Mouse (Mus musculus) brain, embryonic 14.5 days (tissue): ENCODE measurements around the gene Amh.

Experiments used
- CTCF ChIP-seq: fragments of 200-500 bp; IDR thresholded peaks from 2 replicates; pipeline ENCODE4 v1.5.1; 2012; ENCODE audit warnings: inconsistent platforms, mild to moderate bottlenecking, moderate library complexity, borderline replicate concordance; ENCODE audit not compliant: insufficient read depth, insufficient read length; ENCODE audit errors: extremely low read depth
- POLR2A ChIP-seq: fragments of 200-500 bp; IDR thresholded peaks from 2 replicates; pipeline ENCODE4 v1.6.1; 2012; ENCODE audit warnings: mild to moderate bottlenecking, inconsistent platforms, borderline replicate concordance; ENCODE audit not compliant: poor library complexity, insufficient read depth, insufficient read length, severe bottlenecking; ENCODE audit errors: extremely low read depth

DNA sequence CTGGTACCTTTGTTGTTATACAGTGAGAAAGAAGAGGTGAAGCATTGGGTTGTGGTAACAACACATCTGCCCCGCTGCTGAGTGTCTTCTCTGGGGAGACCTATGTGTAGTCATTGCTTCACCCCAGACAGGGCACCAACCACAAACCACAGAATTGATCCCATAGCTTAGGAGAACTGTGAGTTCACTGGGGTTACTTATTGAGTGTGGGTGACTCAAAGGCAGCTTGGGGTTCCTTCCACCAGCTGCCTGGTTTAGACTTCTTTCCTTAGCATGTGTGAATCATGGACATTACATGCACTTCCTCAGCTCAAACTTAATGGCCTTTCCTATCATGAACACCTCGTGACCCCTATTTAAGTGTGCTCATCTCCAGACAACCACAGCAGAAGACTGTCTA is 41.5 kb upstream of the Amh start:
- TF ChIP-seq POLR2A (no peak), CTCF (no peak)
